Mouse (Mus musculus) lung, adult 2 months (tissue): ENCODE measurements around the gene Fbxo31.

Experiments
- CTCF ChIP-seq: fragments of 200-500 bp; IDR thresholded peaks from 2 replicates; pipeline ENCODE4 v1.5.1; 2011; ENCODE audit warnings: mild to moderate bottlenecking, low read length, control low read depth; ENCODE audit not compliant: insufficient read depth
- POLR2A ChIP-seq: fragments of 200-500 bp; IDR thresholded peaks from 2 replicates; pipeline ENCODE4 v1.6.1; 2011; ENCODE audit warnings: low read depth, mild to moderate bottlenecking, control low read depth, low read length, borderline replicate concordance; ENCODE audit errors: extremely low read depth

DNA sequence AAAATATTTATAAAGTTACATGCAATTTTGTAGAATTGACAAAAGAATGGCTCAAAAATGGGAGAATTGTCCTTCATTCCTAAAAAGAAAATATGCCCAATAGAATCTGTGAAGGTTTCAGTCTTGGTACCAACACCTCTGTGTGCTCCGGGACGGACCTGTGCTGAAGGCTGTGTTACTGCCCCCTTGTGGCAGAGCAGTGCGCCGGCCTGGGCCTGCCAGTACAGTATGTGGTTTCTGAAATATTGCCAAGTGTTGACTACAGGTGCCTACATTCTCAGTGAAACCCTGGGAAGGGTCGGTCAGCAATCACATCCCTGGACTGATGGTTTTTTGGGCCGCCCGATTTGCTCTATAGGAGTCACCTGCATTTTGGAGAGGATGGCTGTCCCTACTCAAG lies 20.3 kb upstream of the Fbxo31 start:
- TF ChIP-seq CTCF (peak; percentile 85), POLR2A (no peak)
